Mouse (Mus musculus): ENCODE measurements around the gene Acot12.

GRCm38 (mm10) chr13:91723736-91724119 lies 17.6 kb upstream of the Acot12 start:
- TF ChIP-seq CTCF (IDR thresholded peaks at IDR 0.05; ENCODE audit: control insufficient read depth, insufficient read depth, low read length) (no peak), POLR2A (IDR thresholded peaks at IDR 0.05; ENCODE audit: borderline replicate concordance, control insufficient read depth, low read depth, low read length) (no peak)

All from bone marrow, adult 2 months (tissue).